Mouse (Mus musculus) cortical plate, adult 2 months (tissue): Measurements from ENCODE around the gene Sesn1.

ENCODE experiments used
- CTCF ChIP-seq: fragments of 200-500 bp; IDR thresholded peaks from 2 replicates; pipeline ENCODE4 v1.5.1; 2011; ENCODE audit warnings: mild to moderate bottlenecking, control low read depth, low read length; ENCODE audit not compliant: insufficient read depth; ENCODE audit errors: extremely low read depth
- POLR2A ChIP-seq: fragments of 200-500 bp; IDR thresholded peaks from 2 replicates; pipeline ENCODE4 v1.6.1; 2011; ENCODE audit warnings: mild to moderate bottlenecking, low read length, control low read depth; ENCODE audit not compliant: insufficient read depth; ENCODE audit errors: extremely low read depth

GRCm38 (mm10) chr10:41803467-41803866 is 6.3 kb upstream of the Sesn1 start:
- TF ChIP-seq POLR2A = no peak
- no peak for TF ChIP-seq CTCF
